Mouse (Mus musculus): Measurements from ENCODE around the gene Cst9. TPM values are rescaled to one million over a fixed set of nuclear protein-coding genes. Genes with fewer than 3 reads are reported as not detected.

Gene Cst9
- total RNA-seq (2021) = not detected
- long read RNA-seq, experiment 1 = 0 reads
- long read RNA-seq, experiment 2 = 0 reads

DNA sequence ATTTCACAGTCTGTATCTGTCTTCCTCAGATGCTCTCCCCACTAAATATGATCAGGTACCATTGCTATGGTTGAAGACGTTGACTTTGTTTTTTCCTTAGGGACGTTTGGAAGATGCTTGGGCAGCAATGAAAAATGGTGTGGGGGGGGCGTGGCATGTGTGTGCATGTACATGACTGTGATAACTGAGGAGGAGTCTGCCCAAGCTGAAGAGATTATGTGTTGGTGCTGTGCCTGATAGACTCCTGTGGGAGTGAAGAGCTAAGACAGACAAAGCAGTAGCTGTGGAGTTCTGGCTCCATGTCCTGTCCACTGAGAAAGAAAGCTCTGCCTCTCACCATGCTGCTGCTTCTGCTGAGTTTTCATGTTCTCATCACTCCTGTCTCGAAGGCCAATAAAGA lies at the start of gene Cst9:
Gene Cst9, plus strand, starts transcription at position 236 of the 400 bp plus-strand sequence.
- no peak for DNase-seq (ENCODE audit: low spot score in 2 of 2)
- Histone ChIP-seq H3K27ac (no peak within 1 kb of the TSS), H3K4me3 (no peak within 1 kb of the TSS)
- no peak for TF ChIP-seq CTCF (conservative IDR thresholded peaks at IDR 0.05)

DNA sequence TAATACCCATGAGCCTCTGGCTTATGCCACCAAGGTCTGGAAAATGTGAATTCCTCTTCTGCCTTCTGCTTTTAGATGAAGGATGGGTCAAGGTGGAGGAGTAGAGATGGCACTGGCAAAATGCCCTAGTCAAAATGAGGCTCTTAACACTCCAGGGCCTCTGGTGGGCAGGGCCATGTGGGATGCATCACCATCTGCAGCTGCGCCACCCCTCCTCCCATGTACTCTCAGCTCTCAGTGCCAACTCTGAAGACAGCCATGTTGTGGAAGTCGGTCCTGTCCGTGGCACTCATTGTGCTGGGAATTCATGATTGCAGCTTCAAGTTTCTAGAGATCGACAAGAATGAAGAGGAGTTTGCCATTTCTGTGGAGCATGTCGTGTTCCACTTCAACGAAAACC lies 45.8 kb upstream of the Cst9 start, which contains the start of gene Cst12:
Gene Cst12, plus strand, starts transcription at position 220 of the 400 bp plus-strand sequence.
- Histone ChIP-seq H3K27ac (no peak within 1 kb of the TSS), H3K4me3 (no peak within 1 kb of the TSS)
- TF ChIP-seq CTCF (conservative IDR thresholded peaks at IDR 0.05) = no peak
- no peak for DNase-seq (ENCODE audit: low spot score in 2 of 2)

DNA sequence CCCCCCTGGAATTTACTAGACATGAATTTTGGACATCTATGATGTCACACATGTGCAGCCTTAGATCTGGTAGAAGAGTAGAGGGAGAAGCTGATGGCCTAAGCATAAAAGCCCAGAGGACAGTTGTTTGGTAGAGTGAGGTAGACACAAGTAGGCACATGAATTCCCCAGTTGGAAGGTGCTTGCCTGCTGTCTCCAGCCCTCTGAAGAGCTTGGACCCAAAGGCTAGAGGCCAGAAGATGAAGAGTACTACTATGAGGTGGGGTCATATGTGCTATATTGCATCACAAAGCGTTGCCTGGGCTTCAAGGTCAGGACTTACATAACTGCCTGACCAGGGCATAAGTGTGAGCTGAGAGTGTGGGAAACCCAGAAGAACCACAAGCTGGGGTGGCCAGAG lies 36.5 kb upstream of the Cst9 start, which contains the start of gene Cst8:
Gene Cst8, plus strand, starts transcription at position 301 of the 400 bp plus-strand sequence.
- DNase-seq (ENCODE audit: low spot score in 2 of 2) = no peak
- Histone ChIP-seq H3K27ac (no peak within 1 kb of the TSS), H3K4me3 (no peak within 1 kb of the TSS)
- TF ChIP-seq CTCF (conservative IDR thresholded peaks at IDR 0.05) = no peak

DNA sequence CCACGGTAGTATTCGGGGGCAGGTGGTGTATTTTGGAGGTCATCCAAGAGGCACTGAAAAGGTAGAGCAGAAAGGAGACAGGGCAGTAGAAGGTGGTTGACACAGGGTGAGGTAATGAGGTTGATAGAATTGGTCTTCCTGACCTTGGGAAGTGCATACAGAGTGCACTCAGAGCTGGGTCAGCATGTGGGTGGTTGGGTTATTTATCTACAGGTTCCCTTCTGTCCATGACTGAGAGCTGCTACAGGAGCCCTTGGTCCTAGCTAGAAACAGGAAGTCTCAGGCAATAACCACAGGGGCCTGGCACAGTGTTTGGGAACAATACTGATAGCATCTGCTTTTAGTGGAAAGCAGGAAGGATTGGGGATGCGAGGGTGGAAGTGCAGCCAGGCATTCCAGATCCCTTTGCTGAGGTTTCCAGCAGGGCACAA lies 33.4 kb upstream of the Cst9 start:
- no peak overlapping the region for H3K4me3 ChIP-seq
- H3K27ac ChIP-seq = no peak overlapping the region
- DNase-seq (ENCODE audit: low spot score in 2 of 2) = peak in 1 of 2 experiments; percentile 11
- TF ChIP-seq CTCF (conservative IDR thresholded peaks at IDR 0.05) = no peak

DNA sequence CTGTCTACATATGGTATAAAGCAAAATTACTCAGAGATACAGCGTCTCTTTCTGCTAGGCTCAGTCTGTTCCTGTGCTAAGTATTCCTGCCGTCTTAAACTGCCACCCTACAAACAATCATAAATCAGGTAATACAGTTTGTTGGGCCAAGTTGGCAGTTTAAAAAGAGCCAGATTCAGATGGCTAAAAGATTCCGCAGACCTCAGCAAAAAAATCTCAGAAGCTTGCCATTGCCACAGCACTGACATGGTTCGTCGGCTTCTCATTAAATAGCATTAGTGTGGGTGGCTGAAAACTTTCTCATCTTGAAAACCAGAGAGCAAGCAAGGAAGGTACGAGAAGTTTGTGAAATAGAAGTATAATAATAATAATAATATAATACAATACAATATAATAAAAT lies 28.3 kb upstream of the Cst9 start:
- DNase-seq (ENCODE audit: low spot score in 2 of 2) = no peak
- Histone ChIP-seq H3K4me3 (no peak overlapping the region), H3K27ac (no peak overlapping the region)
- TF ChIP-seq CTCF (conservative IDR thresholded peaks at IDR 0.05) = no peak

DNA sequence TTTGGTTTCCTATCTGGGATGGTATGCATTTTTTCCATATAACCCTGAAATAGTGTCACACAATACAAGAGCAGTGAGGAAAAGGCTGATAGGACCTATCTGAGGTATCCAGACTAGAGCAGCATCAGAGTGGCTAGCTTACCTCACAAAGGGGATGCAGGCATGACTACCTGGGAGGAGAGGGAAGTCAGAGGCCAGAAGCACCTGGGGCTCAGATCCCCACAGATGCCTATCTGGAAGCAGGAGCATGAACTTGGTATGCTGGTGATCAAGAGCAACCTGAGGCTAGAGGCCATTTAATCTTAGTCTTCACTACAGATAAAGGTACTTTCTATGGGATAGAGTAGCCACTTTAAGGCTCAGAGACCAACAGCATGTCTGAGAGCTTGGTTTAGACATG lies 15.0 kb upstream of the Cst9 start, which contains the start of gene Cst13:
Gene Cst13, plus strand, starts transcription at position 173 of the 400 bp plus-strand sequence.
- H3K4me3 ChIP-seq = no peak within 1 kb of the TSS
- no peak within 1 kb of the TSS for H3K27ac ChIP-seq
- no peak for DNase-seq (ENCODE audit: low spot score in 2 of 2)
- no peak for TF ChIP-seq CTCF (conservative IDR thresholded peaks at IDR 0.05)

DNA sequence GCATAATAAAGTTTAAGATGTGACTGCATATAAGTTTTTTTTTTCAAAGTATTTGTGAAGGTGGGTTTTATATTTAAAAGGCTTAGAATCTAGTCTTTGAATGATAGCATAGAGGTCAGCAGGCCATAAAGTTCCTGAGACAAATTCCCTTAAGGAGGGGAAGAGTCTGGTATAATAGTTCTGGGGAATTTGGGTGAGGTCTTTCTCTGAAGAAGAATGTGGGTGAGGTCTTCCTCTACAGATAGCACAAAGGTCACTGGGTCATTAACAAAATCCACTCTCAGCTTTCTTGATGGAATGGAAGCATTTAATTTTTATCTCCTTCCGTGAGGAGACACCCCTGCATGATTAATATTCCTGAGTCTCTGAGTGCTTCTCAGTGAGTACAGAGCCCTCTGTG lies 9.0 kb upstream of the Cst9 start:
- TF ChIP-seq CTCF (conservative IDR thresholded peaks at IDR 0.05) = no peak
- no peak for DNase-seq (ENCODE audit: low spot score in 2 of 2)
- Histone ChIP-seq H3K27ac (no peak overlapping the region), H3K4me3 (no peak overlapping the region)

DNA sequence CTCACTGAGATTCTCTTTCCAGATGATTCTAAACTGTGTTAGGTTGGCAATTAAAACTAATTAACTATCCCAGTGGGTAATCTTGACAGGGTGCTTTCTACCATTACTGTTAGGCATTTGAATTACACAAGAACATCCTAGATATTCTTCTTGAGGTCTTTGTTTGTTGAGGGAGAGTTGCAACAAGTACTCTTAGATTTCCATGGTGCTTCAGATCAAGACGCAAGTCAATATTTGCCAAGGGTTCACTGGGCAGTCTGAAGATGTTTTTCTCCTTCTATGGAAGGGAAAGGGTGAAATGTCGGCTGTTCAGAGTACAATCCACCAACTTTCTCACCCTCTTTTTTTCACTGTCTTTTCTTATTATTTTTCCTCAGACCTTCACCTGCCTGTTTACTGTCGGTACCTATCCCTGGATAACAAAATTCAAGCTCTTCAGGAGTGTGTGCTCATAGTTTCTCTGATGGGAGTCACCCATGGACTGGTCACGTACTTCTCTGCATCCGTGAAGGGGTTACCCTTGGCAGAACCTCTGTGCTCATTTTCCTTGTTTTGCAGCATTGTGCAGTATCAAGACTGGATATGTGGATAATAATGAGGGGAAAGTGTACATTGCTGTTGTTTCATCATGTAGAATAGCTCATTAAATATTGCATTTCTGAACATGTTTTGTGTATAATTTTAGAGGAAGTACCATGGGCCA lies 3.3 kb downstream of the Cst9 start:
- TF ChIP-seq CTCF (conservative IDR thresholded peaks at IDR 0.05) = no peak
- Histone ChIP-seq H3K4me3 (no peak overlapping the region), H3K27ac (no peak overlapping the region)
- no peak for DNase-seq (ENCODE audit: low spot score in 2 of 2)

DNA sequence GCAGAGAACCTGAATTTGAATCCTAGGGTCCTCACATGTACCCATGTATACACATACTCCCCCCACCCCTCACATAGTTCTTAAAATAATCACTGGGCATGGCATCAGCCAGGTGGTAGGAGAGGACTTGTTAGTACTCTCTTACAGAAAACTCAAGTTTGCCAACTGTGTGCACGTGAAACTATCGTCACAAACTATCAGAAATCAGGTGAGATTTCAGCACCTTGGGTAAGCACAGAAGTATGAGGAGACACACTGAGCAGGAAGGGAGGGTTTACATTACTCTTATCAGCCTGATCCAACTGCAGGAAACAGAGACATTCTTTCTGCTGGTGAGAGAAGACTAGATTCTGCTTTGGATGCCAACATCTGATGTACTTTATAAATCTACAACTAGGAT lies 4.3 kb downstream of the Cst9 start:
- DNase-seq (ENCODE audit: low spot score in 2 of 2) = no peak
- no peak overlapping the region for H3K27ac ChIP-seq
- no peak for TF ChIP-seq CTCF (conservative IDR thresholded peaks at IDR 0.05)
- no peak overlapping the region for H3K4me3 ChIP-seq

DNA sequence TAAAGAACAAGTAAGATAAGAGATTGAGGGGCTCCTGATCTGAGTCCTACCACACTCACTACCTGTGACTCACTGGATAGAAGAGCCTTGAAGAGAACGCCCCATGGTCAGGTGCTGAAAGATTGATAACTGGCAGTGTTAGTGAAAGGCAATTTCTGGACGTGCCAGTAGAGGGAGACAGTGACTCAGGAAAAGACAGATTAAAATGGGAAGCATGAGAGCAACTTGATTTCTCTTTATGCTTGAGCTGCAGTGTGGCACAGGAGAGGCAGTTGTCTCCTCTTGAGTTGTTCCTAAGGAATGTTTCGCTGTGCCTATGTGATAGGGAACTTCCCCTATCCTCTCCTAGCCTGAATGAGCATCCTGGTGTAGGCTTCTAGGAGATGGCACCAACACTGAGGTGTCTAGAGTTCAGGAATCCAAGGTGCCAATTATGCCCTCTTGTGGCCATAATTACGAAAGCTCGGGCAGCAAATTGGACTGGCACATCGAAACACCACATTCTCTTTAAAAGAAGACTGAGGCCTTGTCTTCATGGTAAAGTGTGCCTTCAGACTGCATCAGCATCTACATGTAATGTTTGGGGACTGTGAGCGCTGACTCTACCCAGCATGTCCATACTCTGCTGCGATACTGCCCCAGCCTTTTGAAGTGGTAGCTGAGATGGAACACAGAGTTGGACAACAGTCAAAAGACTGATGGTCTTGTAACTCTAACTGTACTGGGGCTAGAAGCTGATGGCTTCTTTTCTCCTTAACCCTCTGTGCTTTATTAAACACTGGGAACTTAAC lies 16.4 kb downstream of the Cst9 start:
- peak; percentile 89 for TF ChIP-seq CTCF (conservative IDR thresholded peaks at IDR 0.05)
- H3K4me3 ChIP-seq = peak overlapping the region; percentile 33
- peak; percentile 77 to 81 for DNase-seq (ENCODE audit: low spot score in 2 of 2)
- H3K27ac ChIP-seq = peak overlapping the region; percentile 67

DNA sequence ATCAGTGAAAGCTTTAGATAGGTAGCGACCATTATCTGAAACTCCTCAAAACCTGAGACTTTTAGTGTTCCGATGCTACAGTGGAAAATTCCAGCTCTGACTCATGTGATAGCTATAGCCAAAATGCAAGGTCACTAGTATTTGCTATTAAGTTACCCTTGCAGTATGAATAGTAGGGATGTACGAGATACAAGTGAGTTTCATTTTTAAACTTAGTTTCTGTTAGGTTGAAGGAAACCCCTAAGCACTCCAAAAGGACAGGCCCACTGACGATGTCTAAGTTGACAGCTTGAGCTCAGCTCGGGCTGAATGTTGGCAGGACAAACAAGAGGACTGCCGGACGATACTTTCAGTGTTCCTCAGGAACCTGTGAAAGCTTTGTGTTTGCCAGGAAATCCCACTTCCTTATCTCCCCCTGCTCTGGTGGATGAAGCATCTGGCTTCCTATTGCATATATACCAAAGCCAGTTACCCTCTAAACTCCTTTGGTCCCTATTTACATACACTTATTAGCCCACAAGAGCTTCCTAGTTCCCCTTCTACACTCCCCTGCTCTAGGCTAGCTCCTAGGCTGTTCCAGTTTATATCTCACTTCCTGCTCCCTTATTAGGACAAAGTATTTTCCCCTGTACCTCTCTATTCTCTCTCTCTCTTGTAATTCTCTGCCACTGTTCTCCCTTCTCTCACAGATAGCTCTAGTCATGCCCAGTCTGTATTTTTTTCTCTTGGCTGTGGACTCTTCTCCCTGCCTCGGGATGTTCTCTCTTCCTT lies 21.9 kb downstream of the Cst9 start:
- Histone ChIP-seq H3K27ac (peak overlapping the region; percentile 80; the same call in 1 of the 2 replicates), H3K4me3 (no peak overlapping the region)
- DNase-seq (ENCODE audit: low spot score in 2 of 2) = no peak
- TF ChIP-seq CTCF (conservative IDR thresholded peaks at IDR 0.05) = no peak

DNA sequence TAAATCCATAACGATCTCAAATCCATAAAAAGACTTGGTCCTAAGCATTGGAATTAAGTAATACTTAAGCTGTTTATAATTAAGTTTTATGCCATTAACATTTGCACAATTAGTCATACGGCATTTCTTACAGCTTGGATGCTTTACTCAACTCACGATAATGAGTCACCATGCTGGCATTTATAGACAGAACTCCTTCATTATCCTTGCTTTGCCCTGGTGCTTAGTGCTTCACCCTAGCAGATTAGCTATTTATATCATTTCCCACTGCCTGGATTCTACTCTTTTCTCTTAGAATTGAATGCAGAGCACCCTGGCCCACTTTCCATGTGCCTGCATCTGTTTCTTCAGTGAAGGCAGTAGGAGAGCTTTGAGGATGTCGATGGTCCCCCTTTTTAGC lies 22.6 kb downstream of the Cst9 start:
- no peak for DNase-seq (ENCODE audit: low spot score in 2 of 2)
- Histone ChIP-seq H3K27ac (peak overlapping the region; percentile 80), H3K4me3 (no peak overlapping the region)
- TF ChIP-seq CTCF (conservative IDR thresholded peaks at IDR 0.05) = no peak

DNA sequence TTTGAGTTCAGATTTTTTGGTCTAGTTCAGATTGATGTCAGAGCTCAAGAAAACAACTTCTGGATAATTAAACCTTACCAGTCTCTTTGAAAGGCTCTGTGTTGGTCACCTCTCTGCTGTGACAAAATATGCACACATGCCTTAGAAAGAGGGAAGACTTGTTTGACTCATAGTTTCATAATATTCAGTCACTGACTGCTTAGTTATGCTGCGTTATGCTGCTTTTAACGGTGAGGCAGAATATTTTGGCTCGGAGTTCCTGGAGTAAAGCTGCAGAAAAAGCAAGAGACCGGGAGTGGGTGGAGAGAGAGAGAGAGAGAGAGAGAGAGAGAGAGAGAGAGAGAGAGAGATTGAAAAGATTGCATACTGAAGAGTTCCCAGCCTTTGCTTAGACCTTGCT lies 26.0 kb downstream of the Cst9 start:
- Histone ChIP-seq H3K4me3 (no peak overlapping the region), H3K27ac (peak overlapping the region; percentile 84)
- DNase-seq (ENCODE audit: low spot score in 2 of 2) = no peak
- TF ChIP-seq CTCF (conservative IDR thresholded peaks at IDR 0.05) = no peak

Measured in layer of hippocampus, adult 2 months (tissue).